Mouse (Mus musculus) gastrocnemius, postnatal 25 days (tissue): ENCODE results near the gene Mettl7a2. TPM values are rescaled to one million over a fixed set of nuclear protein-coding genes. Genes with fewer than 3 reads are reported as not detected.
"Not testable (repeated sequence)": the region's sequence is repeated elsewhere in the genome, so short reads cannot be mapped to it uniquely, and the experiment has no call there.

ENCODE experiments used
- DNase-seq: peaks from one replicate; pipeline ENCODE4 v3.0.0; 2022
- long read RNA-seq, 2 experiments: library from polyadenylated mRNA; stranded (forward); transcript quantifications; one replicate each; pipeline ENCODE4 v2.0.0; 2021
- total RNA-seq, 2 experiments: library from RNA; stranded (reverse); gene quantifications; 1 replicate in 1 of 2; 2 replicates in 1 of 2; pipeline ENCODE4 v1.2.3; 2021

Gene Mettl7a2
- total RNA-seq, result under 1 TPM; 0.67 to 0.86 TPM
- long read RNA-seq, experiment 1, result 0 reads
- long read RNA-seq, experiment 2, result 0 reads

GRCm38 (mm10) chr15:100352711-100353250, at the start of gene Mettl7a2, which contains the start of gene Methig1:
Gene Mettl7a2, plus strand, starts transcription at chr15:100353200.
Gene Methig1, plus strand, starts transcription at chr15:100353149.
- no peak for DNase-seq

- no peak for DNase-seq
Observed at GRCm38 (mm10) chr15:100303428-100304018, 49.5 kb upstream of the Mettl7a2 start.

GRCm38 (mm10) chr15:100304019-100304991, 48.7 kb upstream of the Mettl7a2 start, which contains the start of gene Mettl7a1:
Gene Mettl7a1, plus strand, starts transcription at chr15:100304140.
- peak; percentile 86 for DNase-seq

- no peak for DNase-seq
Observed at GRCm38 (mm10) chr15:100306201-100306600, 46.8 kb upstream of the Mettl7a2 start.

GRCm38 (mm10) chr15:100307438-100308096, 45.4 kb upstream of the Mettl7a2 start:
- DNase-seq, result not testable (repeated sequence)

GRCm38 (mm10) chr15:100312346-100312745, 40.7 kb upstream of the Mettl7a2 start:
- no peak for DNase-seq

GRCm38 (mm10) chr15:100314448-100315145, 38.4 kb upstream of the Mettl7a2 start:
- DNase-seq, result no peak

GRCm38 (mm10) chr15:100318014-100318671, 34.9 kb upstream of the Mettl7a2 start:
- DNase-seq, result not testable (repeated sequence)

- DNase-seq, result no peak
Observed at GRCm38 (mm10) chr15:100319884-100320283, 33.1 kb upstream of the Mettl7a2 start.

GRCm38 (mm10) chr15:100320295-100320905, 32.6 kb upstream of the Mettl7a2 start:
- DNase-seq, result no peak

GRCm38 (mm10) chr15:100321134-100321533, 31.9 kb upstream of the Mettl7a2 start:
- DNase-seq, result no peak

- DNase-seq, result no peak
Observed at GRCm38 (mm10) chr15:100324021-100324591, 28.9 kb upstream of the Mettl7a2 start.

- no peak for DNase-seq
Observed at GRCm38 (mm10) chr15:100325235-100325634, 27.8 kb upstream of the Mettl7a2 start.

- DNase-seq, result not testable (repeated sequence)
Observed at GRCm38 (mm10) chr15:100328089-100328488, 24.9 kb upstream of the Mettl7a2 start.

GRCm38 (mm10) chr15:100329336-100329735, 23.7 kb upstream of the Mettl7a2 start:
- not testable (repeated sequence) for DNase-seq

GRCm38 (mm10) chr15:100330739-100331138, 22.3 kb upstream of the Mettl7a2 start:
- DNase-seq, result no peak

GRCm38 (mm10) chr15:100332077-100332961, 20.7 kb upstream of the Mettl7a2 start:
- DNase-seq, result not testable (repeated sequence)

GRCm38 (mm10) chr15:100334629-100335028, 18.4 kb upstream of the Mettl7a2 start, which contains the start of gene Mettl7a3:
Gene Mettl7a3, plus strand, starts transcription at chr15:100334929.
- DNase-seq, result no peak

GRCm38 (mm10) chr15:100337328-100337727, 15.7 kb upstream of the Mettl7a2 start:
- DNase-seq, result not testable (repeated sequence)
